Mouse (Mus musculus) kidney, embryonic 15.5 days (tissue): ENCODE measurements at regions not wholly inside any gene's neighbourhood (a gene's known extent, or its start where the extent isn't known, plus 50 kb on each side); places are given as distances from the start of the nearest gene placed in this dataset.

Source experiments
- ATAC-seq: fragments of 200-750 bp; cut with Nextera tagmentation; replicated peaks from 2 replicates; pipeline ENCODE4 v1.8.0; 2017; ENCODE audit warnings: moderate TSS enrichment; ENCODE audit not compliant: low FRiP score
- H3K27ac ChIP-seq: fragments of 300-500 bp; sonication (generic); 2 replicates; pipeline ENCODE4 v1.5.1; 2015; ENCODE audit warnings: mild to moderate bottlenecking, inconsistent platforms
- H3K27me3 ChIP-seq: fragments of 300-500 bp; sonication (generic); 2 replicates; pipeline ENCODE4 v1.6.1; 2015; ENCODE audit warnings: inconsistent platforms
- H3K36me3 ChIP-seq: fragments of 300-500 bp; sonication (generic); 2 replicates; pipeline ENCODE4 v1.6.1; 2015; ENCODE audit warnings: inconsistent platforms
- H3K4me1 ChIP-seq: fragments of 300-500 bp; sonication (generic); 2 replicates; pipeline ENCODE4 v1.6.1; 2015; ENCODE audit warnings: inconsistent platforms
- H3K4me2 ChIP-seq: fragments of 300-500 bp; sonication (generic); 2 replicates; pipeline ENCODE4 v1.6.1; 2015; ENCODE audit warnings: moderate library complexity, mild to moderate bottlenecking, inconsistent platforms
- H3K4me3 ChIP-seq: fragments of 300-500 bp; sonication (generic); replicated peaks from 2 replicates; pipeline ENCODE4 v1.5.1; 2015; ENCODE audit warnings: mild to moderate bottlenecking, inconsistent platforms
- H3K9ac ChIP-seq: fragments of 300-500 bp; sonication (generic); 2 replicates; pipeline ENCODE4 v1.6.1; 2015; ENCODE audit warnings: mild to moderate bottlenecking, inconsistent platforms
- H3K9me3 ChIP-seq: fragments of 300-500 bp; sonication (generic); replicated peaks from 2 replicates; pipeline ENCODE4 v1.6.1; 2016; ENCODE audit warnings: inconsistent platforms
- WGBS: fragments of 180-500 bp; shearing (Covaris S2); methylation state at CpG from one replicate; pipeline ENCODE4 v1.1.7; 2015; ENCODE audit warnings: mixed read lengths; 5-methylcytosine and 5-hydroxymethylcytosine counted together

DNA sequence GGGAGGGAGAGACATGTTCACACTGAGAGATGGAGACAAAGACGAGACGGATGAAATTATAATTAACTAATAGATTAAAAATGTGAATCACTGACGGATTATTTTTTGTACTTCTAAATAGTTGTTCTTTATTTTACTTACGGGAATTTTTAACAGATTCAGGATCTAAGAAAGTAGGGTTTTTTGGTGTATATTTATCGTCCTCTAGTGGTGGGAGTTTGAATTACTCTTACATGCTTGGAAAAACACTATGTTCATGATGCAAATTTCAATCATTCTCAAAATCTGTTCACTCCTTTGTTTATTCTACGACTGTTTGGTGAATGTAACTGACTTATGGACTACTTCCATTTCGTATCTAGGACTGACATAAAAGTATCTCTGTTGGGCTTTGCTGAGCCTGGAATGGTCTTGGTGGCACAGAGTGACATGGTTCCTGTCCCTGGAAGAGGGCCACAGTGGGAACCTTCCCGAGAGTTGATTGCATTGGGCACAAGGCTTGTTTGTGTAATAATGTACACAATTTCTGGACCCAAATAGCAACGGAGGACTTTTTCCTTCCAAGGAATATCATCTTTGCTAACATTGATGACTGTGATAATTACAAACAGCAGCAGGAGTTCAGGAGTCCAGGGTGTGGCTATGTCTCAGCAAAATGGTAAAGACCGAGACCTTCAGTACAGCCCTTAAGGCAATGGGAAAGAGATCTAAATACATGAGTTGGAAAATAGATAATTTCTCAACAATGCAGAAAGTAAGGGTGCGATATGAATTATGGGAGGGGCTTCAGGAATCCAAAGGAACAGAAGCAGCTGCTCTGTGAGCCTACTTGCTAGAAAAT is 139.3 kb upstream of the Dcn start:
- Histone ChIP-seq H3K4me2 (no peak overlapping the region), H3K27ac (no peak overlapping the region), H3K4me3 (no peak overlapping the region), H3K9me3 (no peaks in the 10 kb centered on the region), H3K4me1 (peaks cover 7% of the 10 kb centered on the region), H3K9ac (no peak overlapping the region), H3K36me3 (no peaks in the 10 kb centered on the region), H3K27me3 (no peaks in the 10 kb centered on the region)
- no peak for ATAC-seq
- WGBS, result 46% methylated on average over 11 of the region's 11 CpGs

DNA sequence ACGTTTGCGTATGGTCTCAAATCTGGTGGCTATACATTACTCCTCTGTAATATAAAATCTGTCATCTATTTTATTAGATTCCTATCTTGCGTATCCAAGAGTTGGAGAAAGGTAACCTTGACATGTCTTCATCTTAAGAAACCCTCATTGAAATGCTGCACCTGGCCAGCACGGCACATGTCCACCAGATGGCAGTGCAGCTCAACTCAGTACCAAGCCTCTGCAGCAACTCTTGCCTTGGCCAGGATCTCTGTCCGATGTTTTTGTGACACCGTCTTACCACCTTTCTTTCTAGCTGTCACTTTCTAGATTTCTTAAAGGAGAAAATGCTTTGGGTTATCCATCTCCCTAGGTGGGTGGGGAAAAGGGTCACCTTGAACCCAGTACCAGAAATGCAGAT is 134.1 kb upstream of the Dcn start:
- H3K36me3 ChIP-seq, result no peaks in the 10 kb centered on the region
- H3K4me1 ChIP-seq, result no peaks in the 10 kb centered on the region
- no peak overlapping the region for H3K4me2 ChIP-seq
- ATAC-seq, result 0 out of 2 replicates have a peak, but pooled peaks have one; percentile 56
- H3K27me3 ChIP-seq, result no peaks in the 10 kb centered on the region
- H3K4me3 ChIP-seq, result no peak overlapping the region
- WGBS, result 27% methylated on average over 6 of the region's 6 CpGs
- no peak overlapping the region for H3K9ac ChIP-seq
- H3K9me3 ChIP-seq, result no peaks in the 10 kb centered on the region
- no peak overlapping the region for H3K27ac ChIP-seq

DNA sequence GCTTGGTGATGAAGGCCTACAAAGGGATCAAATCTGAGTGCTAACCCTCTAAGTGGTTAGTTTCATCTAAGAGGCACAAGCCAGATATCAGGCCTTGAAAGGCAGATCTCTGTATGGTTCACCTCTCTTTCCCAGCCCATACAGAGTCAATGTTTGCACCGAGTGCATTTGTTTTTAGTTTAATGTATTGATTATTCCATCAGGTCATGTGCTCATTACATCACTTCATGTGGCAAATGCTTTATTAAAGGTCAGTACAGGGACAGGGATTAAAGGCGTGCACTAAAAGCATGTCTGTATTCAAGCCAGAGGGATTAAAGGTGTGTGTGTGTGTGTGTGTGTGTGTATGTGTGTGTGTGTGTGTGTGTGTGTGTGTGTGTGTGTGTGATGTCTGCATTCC is 132.5 kb upstream of the Dcn start:
- H3K4me1 ChIP-seq, result no peaks in the 10 kb centered on the region

DNA sequence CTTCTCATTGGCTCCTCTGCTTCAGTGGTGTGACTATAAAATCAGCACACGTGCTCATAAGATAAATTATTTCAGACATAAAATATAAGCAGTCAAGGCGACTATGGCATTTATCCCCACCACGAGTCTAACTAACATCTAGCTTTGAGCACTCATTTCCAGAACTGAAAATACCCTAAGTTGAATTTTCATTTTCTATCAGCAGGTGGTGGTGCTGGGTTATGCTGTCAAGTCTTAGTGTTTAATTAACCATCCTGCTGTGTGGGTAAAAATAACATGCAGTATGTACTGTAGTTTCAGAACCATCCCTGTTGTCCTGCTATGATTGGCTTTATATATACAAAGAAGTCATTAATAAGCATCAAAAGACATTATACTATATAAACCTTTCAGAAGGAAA is 110.8 kb upstream of the Dcn start:
- WGBS, result 72% methylated on average over 3 of the region's 3 CpGs
- no peaks in the 10 kb centered on the region for H3K9me3 ChIP-seq
- no peak overlapping the region for H3K4me3 ChIP-seq
- ATAC-seq, result no peak
- no peaks in the 10 kb centered on the region for H3K36me3 ChIP-seq
- no peaks in the 10 kb centered on the region for H3K27me3 ChIP-seq
- H3K4me2 ChIP-seq, result no peak overlapping the region
- H3K27ac ChIP-seq, result no peak overlapping the region
- H3K4me1 ChIP-seq, result no peaks in the 10 kb centered on the region
- no peak overlapping the region for H3K9ac ChIP-seq

More for the DNA sequence above, 132.5 kb upstream of the Dcn start:
- Histone ChIP-seq H3K9ac (no peak overlapping the region), H3K36me3 (no peaks in the 10 kb centered on the region), H3K4me2 (no peak overlapping the region), H3K27me3 (no peaks in the 10 kb centered on the region), H3K4me3 (no peak overlapping the region), H3K9me3 (no peaks in the 10 kb centered on the region), H3K27ac (no peak overlapping the region)
- WGBS, result 85% methylated on average over 2 of the region's 2 CpGs
- ATAC-seq, result no peak

DNA sequence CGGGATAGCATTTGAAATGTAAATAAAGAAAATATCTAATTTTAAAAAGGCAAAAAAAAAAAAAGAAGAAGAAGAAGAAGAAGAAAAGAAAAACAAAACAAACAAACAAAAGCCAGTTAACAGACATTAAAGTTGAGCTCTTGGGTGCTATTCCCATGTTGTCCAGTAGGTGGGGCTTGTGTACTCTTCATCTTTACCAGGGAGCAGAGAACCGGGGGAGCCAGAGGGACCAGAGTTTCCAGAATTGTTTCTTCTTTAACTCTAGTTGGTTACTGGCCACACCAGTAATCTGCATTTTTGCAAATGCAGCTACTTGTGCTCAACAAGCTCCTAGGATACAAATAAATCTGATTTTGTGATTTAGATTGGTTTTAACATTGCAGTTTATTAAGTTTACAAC is 103.6 kb upstream of the Dcn start:
- Histone ChIP-seq H3K9ac (no peak overlapping the region), H3K27me3 (no peaks in the 10 kb centered on the region), H3K9me3 (no peaks in the 10 kb centered on the region), H3K4me2 (no peak overlapping the region), H3K36me3 (no peaks in the 10 kb centered on the region), H3K27ac (no peak overlapping the region), H3K4me3 (no peak overlapping the region), H3K4me1 (no peaks in the 10 kb centered on the region)
- no peak for ATAC-seq
- 7% methylated on average over 2 of the region's 2 CpGs for WGBS

DNA sequence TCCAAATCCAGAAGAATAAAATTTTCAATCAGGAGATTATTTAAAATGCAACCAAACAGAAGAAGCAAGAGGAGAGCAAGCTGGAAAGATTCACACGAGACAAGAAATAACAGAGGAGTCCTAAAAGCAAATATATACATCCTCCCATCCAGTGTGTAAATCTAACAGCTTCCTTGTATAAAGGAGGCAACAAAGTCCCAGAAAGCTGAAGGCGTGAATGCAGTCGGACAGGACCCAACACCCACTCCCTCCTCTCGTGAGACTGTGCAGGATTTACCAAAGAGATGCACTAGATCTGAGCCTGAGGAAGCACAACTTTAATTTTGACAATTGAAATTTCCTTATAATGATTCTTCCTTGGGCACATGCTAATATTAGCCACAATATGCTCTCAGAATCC is 103.0 kb upstream of the Dcn start:
- Histone ChIP-seq H3K4me2 (no peak overlapping the region), H3K9me3 (no peaks in the 10 kb centered on the region), H3K36me3 (no peaks in the 10 kb centered on the region), H3K9ac (no peak overlapping the region), H3K27ac (0 out of 2 replicates have a peak overlapping the region, but pooled peaks have one; percentile 45), H3K27me3 (no peaks in the 10 kb centered on the region), H3K4me3 (no peak overlapping the region), H3K4me1 (no peaks in the 10 kb centered on the region)
- WGBS, result 43% methylated on average over 4 of the region's 4 CpGs
- ATAC-seq, result no peak

DNA sequence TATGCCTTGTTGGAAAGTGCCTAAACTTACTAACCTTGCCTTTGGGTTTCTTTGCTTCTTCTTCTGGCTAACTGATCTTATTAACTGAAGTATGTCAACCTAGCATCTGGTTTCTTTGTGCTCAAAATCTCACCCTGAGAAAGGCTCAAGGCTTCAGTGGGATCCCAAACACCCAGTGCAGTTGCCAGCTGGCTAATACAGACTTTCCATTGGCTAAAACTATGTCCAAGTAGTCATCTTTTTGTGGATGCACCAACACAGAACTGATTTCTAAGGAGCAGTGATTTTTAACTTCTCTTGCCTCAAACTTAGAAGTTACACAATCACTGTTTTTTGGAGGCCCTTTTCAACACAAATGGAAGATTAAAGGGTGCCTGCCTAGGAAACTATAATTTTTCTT is 97.8 kb upstream of the Dcn start:
- H3K36me3 ChIP-seq, result no peaks in the 10 kb centered on the region
- H3K4me1 ChIP-seq, result no peaks in the 10 kb centered on the region
- no peak overlapping the region for H3K9ac ChIP-seq
- H3K4me3 ChIP-seq, result no peak overlapping the region
- H3K27me3 ChIP-seq, result no peaks in the 10 kb centered on the region
- H3K9me3 ChIP-seq, result no peaks in the 10 kb centered on the region
- no peak for ATAC-seq
- H3K4me2 ChIP-seq, result no peak overlapping the region
- no peak overlapping the region for H3K27ac ChIP-seq

DNA sequence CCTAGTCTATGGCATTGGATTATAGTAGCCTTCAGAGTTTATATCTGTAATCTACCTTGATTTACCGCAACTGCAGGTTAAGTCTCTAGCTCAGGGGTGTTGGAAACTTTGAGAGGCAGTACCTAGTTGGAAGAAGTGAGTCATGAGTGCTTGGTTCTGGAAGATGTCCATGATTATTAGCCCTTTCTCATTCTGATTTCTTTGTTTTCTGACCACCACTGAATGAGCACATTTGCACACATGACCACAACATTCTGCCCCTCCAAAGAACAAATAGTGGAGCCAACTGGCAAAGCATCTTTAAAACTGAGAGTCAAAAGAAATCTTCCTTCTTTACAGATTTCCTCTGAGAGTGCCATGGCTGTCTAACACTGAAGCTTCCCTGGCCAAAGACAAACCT is 95.5 kb upstream of the Dcn start:
- Histone ChIP-seq H3K27me3 (no peaks in the 10 kb centered on the region), H3K4me2 (no peak overlapping the region), H3K4me1 (no peaks in the 10 kb centered on the region), H3K36me3 (no peaks in the 10 kb centered on the region), H3K9ac (no peak overlapping the region), H3K9me3 (no peaks in the 10 kb centered on the region), H3K27ac (no peak overlapping the region), H3K4me3 (no peak overlapping the region)
- 95% methylated on average over 1 of the region's 1 CpGs for WGBS
- no peak for ATAC-seq

DNA sequence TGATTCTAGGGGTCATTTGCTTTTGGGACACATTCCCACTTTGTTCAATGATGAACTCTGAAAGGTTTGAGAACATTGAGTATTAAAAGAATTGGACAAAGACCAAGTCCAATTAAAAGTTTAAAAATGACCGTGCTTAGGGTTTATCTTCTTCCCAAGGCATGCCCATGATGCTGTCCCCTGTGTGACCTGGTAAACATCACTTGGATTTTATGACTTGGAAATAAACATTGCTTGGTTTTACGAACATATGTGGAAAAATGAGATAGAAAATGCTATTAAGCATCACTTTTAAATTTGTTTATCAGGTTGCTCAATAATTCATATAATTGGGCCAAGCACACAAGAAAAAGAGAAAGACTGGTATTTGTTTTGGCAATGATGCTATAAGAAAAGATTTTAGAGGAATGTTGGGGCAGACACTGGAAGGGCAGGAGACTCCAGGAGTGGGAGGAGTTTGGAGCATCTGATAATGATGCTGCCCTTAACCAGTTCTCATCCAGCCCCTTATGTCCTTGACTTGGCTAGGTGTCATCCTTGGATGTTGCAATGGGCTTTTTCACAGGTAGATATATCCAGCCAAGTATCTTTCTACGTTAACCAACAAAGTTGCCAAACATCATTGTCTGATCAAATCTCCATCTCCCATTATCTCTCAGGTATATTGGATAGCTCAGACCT is 92.1 kb upstream of the Dcn start:
- Histone ChIP-seq H3K9me3 (no peaks in the 10 kb centered on the region), H3K4me2 (no peak overlapping the region), H3K27ac (no peak overlapping the region), H3K4me3 (no peak overlapping the region), H3K27me3 (no peaks in the 10 kb centered on the region), H3K4me1 (no peaks in the 10 kb centered on the region), H3K36me3 (no peaks in the 10 kb centered on the region), H3K9ac (no peak overlapping the region)
- no peak for ATAC-seq
- 65% methylated on average over 3 of the region's 3 CpGs for WGBS

DNA sequence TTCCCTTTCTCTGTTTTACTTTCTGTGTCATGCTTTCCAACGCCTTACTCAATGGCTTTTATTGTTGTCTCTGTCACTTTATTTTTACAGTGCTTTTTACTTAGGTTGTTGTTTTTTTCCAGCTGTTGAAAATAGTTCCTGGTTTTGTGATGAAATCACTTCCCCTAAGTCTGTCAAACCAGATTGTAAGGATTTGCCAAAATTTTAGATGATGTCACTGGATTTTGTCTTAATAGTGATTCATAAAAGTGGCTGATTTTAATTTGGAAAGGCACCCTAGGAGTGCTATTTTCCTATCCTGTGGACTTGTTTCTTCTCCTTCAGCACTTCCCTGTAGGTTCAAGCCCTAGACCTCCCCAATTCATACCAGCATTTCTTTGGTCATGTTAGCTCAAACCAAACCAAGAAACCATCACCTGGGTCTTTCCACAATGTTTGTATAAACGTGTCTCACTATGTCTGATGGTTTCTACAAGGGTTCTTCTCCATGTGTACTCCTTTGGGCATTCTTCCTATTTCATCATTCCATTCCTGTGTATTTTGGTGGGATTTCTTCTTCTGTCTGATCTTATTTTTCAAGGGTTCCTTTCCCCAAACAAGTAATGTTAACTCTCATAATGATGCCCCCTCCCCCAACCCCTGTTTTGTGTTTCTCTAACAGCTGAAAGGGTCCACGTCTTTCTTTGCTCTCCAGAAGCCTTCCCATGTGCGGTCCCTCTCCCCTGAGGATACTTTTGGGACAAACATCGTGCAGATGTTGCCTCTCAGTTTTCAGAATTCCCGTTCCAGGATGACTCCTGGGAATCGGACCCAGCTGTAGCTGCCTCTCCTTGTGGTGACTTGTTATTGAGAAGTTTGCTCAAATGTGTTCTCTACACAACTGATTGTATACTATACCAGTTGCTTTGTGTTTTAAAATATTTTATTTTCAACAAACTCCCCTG is 89.5 kb upstream of the Dcn start:
- Histone ChIP-seq H3K4me1 (no peaks in the 10 kb centered on the region), H3K36me3 (no peaks in the 10 kb centered on the region), H3K27me3 (no peaks in the 10 kb centered on the region), H3K9ac (no peak overlapping the region), H3K27ac (no peak overlapping the region), H3K9me3 (no peaks in the 10 kb centered on the region), H3K4me2 (no peak overlapping the region), H3K4me3 (no peak overlapping the region)
- 70% methylated on average over 7 of the region's 7 CpGs for WGBS
- no peak for ATAC-seq

DNA sequence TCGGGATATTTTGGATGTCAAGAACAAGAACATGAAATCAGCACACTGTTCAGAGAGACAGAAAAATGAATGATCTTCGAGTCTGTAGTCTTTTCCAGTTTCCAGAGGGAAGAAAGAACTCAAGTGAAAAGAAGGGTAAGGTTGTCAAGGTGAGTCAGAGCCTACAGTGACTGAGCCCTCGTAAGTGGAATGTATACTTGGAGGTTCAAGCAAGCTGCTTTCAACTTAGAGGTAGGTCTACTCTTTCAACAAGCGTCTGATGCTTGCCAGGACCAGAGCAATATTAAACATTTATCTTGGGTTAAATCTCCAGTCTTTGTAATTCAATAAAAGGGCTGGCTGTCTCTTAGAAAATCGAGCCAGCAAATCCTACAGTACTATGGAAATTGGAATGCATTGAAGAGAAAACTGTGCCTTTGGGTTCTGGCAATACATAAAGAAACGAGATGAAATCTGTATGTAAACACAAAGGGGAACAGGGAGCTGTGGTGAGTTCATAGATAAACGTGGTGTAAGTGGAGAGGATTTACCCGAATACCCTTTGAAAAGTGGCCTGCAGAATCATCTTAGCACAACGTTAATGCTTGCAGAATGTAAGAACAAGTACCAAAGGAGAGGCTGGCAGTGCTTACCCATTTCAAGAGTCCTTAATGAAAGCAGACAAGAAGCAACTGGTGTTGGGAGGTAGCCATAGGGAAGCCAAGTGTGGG is 82.2 kb upstream of the Dcn start:
- Histone ChIP-seq H3K9me3 (no peaks in the 10 kb centered on the region), H3K4me1 (no peaks in the 10 kb centered on the region), H3K36me3 (no peaks in the 10 kb centered on the region), H3K9ac (no peak overlapping the region), H3K4me2 (no peak overlapping the region), H3K27ac (no peak overlapping the region), H3K27me3 (no peaks in the 10 kb centered on the region), H3K4me3 (no peak overlapping the region)
- ATAC-seq, result no peak
- 57% methylated on average over 9 of the region's 9 CpGs for WGBS
